Mouse (Mus musculus) embryonic fibroblast, embryonic 13.5 days (primary cell): ENCODE data around the gene Pdcd2.

Experiments
- CTCF ChIP-seq: IDR thresholded peaks from 2 replicates; pipeline ENCODE4 v1.5.1; 2011; ENCODE audit warnings: mild to moderate bottlenecking, control low read depth, low read length, moderate library complexity, borderline replicate concordance; ENCODE audit not compliant: insufficient read depth
- POLR2A ChIP-seq: IDR thresholded peaks from 2 replicates; pipeline ENCODE4 v1.6.1; 2011; ENCODE audit warnings: low read depth, mild to moderate bottlenecking, control low read depth, low read length, moderate library complexity

DNA sequence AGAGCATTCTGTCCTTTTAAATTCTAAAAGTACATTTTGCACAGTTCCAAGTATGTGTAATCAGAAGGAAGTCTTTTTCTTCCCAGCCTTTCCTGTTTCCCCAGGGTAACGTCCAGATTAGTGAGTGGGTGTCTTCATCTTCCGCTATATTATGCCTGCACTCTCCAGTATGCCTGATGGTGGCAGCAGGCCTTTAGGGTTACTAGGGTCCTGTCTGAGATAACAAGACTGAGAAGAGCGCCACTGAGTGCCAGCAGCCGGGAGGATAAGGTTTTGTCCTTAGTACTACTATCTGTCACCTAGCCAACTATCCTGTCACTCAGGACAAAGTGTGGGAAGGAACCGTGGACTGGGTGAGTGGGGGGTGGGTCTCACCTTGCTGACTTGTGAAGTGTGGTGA is 9.3 kb downstream of the Pdcd2 start:
- TF ChIP-seq CTCF = no peak
- TF ChIP-seq POLR2A = no peak
